Mouse (Mus musculus): ENCODE data around the gene Galnt18. TPM values are rescaled to one million over a fixed set of nuclear protein-coding genes. Genes with fewer than 3 reads are reported as not detected.
A peak's percentile ranks its signal among the peaks of the same experiment; 100 is the strongest.

Gene Galnt18
- polyA plus RNA-seq, 1 experiment from 2014 or later, result 20.5 TPM

DNA sequence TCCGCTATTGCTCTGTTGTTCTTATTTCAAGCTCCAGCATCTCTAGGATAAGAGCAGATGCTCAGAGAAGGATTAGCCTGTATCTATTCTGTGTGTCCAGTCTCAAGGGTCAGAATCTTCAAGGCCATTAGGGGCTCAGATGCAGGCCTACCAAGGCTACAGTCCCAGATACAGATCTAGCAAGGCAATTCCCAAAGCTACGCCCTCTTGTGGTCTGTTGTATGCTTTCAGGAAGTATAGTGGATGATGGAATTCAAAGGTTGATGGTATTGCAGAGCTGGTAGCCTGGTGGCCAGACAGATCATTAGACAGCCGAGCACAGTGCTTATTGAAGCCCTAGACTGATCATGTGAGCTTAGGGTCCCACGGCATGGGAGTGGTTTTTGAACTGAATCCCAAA, 320.1 kb downstream of the Galnt18 start:
- no peak for DNase-seq (ENCODE audit: low spot score)
- H3K9me3 ChIP-seq (ENCODE audit: control insufficient read depth, low read length), result no peaks in the 10 kb centered on the region
- no peaks in the 10 kb centered on the region for H3K36me3 ChIP-seq (ENCODE audit: control insufficient read depth, insufficient read depth, low read length)
- H3K9ac ChIP-seq (ENCODE audit: low read length), result no peak overlapping the region
- H3K4me1 ChIP-seq (replicated peaks; ENCODE audit: control insufficient read depth, insufficient read depth), result no peaks in the 10 kb centered on the region
- H3K27ac ChIP-seq (replicated peaks), result no peak overlapping the region
- whole genome bisulfite sequencing, result 89% methylated on average over 4 of the region's 4 CpGs
- no peaks in the 10 kb centered on the region for H3K27me3 ChIP-seq (ENCODE audit: control insufficient read depth, insufficient read depth, low read length)
- H3K4me3 ChIP-seq (ENCODE audit: low read depth, low read length), result no peak overlapping the region
- no peak overlapping the region for H3K4me2 ChIP-seq (replicated peaks; ENCODE audit: low read depth)
- peak; percentile 56 for TF ChIP-seq CTCF (IDR thresholded peaks at IDR 0.05; ENCODE audit: low read depth)
- TF ChIP-seq EP300 (optimal IDR thresholded peaks at IDR 0.05), result no peak
- ATAC-seq (ENCODE audit: low FRiP score, low TSS enrichment), result no peak

DNA sequence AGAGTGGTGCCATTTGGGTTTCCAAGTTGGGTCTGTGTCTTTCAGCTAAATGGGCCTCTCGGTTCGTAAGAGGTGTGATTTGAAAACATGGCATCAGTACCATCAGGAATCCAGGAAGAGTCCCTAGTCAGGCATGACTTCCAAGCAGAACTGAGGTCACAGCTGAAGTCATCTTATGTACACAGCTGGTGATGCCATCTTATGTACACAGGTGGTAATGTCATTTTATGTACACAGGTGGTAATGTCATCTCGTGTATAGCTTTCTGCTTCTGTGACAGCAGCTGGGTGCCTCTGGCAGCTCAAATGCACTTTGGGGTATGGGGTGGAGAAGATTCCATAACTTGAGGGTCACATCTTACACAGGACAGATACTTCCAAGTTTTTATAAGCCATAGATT, 323.8 kb downstream of the Galnt18 start:
- no peaks in the 10 kb centered on the region for H3K9me3 ChIP-seq (ENCODE audit: control insufficient read depth, low read length)
- 57% methylated on average over 3 of the region's 3 CpGs for WGBS
- no peak overlapping the region for H3K4me3 ChIP-seq (ENCODE audit: low read depth, low read length)
- ATAC-seq (ENCODE audit: low FRiP score, low TSS enrichment) (0 out of 2 replicates have a peak, but pooled peaks have one; percentile 63), DNase-seq (ENCODE audit: low spot score) (no peak)
- no peaks in the 10 kb centered on the region for H3K36me3 ChIP-seq (ENCODE audit: control insufficient read depth, insufficient read depth, low read length)
- no peak overlapping the region for H3K27ac ChIP-seq (replicated peaks)
- no peaks in the 10 kb centered on the region for H3K27me3 ChIP-seq (ENCODE audit: control insufficient read depth, insufficient read depth, low read length)
- no peak overlapping the region for H3K9ac ChIP-seq (ENCODE audit: low read length)
- H3K4me1 ChIP-seq (replicated peaks; ENCODE audit: control insufficient read depth, insufficient read depth), result no peaks in the 10 kb centered on the region
- TF ChIP-seq CTCF (IDR thresholded peaks at IDR 0.05; ENCODE audit: low read depth) (no peak), EP300 (optimal IDR thresholded peaks at IDR 0.05) (no peak)
- no peak overlapping the region for H3K4me2 ChIP-seq (replicated peaks; ENCODE audit: low read depth)

DNA sequence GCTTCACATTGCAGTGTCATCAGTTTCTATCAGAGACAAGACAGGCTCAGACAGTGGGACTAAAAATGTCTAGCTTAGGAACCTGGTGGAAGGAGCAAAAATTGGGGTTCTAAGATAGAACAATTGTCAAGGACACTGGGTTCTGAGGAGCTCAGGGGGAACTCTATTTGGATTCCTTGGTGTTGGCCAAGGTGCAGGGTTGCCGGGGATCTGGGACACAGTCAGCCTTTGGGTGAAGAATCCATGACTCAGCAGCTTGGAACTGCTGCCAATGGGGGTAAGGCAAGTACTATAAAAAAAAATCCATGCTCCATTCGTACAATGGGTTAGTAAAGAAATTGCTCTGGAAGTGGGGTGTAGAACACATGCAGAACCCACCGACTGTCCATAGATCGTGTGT, 324.2 kb downstream of the Galnt18 start:
- ATAC-seq (ENCODE audit: low FRiP score, low TSS enrichment) (no peak), DNase-seq (ENCODE audit: low spot score) (no peak)
- H3K27me3 ChIP-seq (ENCODE audit: control insufficient read depth, insufficient read depth, low read length), result no peaks in the 10 kb centered on the region
- no peaks in the 10 kb centered on the region for H3K4me1 ChIP-seq (replicated peaks; ENCODE audit: control insufficient read depth, insufficient read depth)
- TF ChIP-seq CTCF (IDR thresholded peaks at IDR 0.05; ENCODE audit: low read depth) (no peak), EP300 (optimal IDR thresholded peaks at IDR 0.05) (no peak)
- H3K4me3 ChIP-seq (ENCODE audit: low read depth, low read length), result no peak overlapping the region
- no peaks in the 10 kb centered on the region for H3K9me3 ChIP-seq (ENCODE audit: control insufficient read depth, low read length)
- no peaks in the 10 kb centered on the region for H3K36me3 ChIP-seq (ENCODE audit: control insufficient read depth, insufficient read depth, low read length)
- 72% methylated on average over 4 of the region's 4 CpGs for WGBS
- H3K9ac ChIP-seq (ENCODE audit: low read length), result no peak overlapping the region
- H3K4me2 ChIP-seq (replicated peaks; ENCODE audit: low read depth), result no peak overlapping the region
- H3K27ac ChIP-seq (replicated peaks), result no peak overlapping the region

DNA sequence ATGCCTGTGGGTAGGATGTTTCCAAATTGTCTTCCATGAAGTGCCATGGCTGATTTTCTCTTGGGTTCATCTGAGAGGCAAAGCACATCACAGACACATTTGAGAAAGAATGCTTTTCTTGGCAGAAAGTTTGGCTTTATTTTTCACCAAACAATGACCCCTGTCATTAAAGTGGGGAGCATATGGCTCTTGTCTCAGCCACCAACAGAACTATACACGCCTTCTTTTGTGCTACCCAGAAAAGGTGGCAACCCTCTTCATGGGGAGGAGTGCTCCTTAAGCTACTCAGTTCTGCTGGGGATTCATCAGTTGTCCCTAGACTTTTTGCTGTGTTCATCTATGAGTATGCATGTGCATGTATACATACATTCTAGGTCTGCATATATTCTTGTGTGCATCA, 327.8 kb downstream of the Galnt18 start:
- H3K27ac ChIP-seq (replicated peaks), result no peak overlapping the region
- H3K4me1 ChIP-seq (replicated peaks; ENCODE audit: control insufficient read depth, insufficient read depth), result no peaks in the 10 kb centered on the region
- ATAC-seq (ENCODE audit: low FRiP score, low TSS enrichment) (no peak), DNase-seq (ENCODE audit: low spot score) (no peak)
- no peaks in the 10 kb centered on the region for H3K27me3 ChIP-seq (ENCODE audit: control insufficient read depth, insufficient read depth, low read length)
- H3K9ac ChIP-seq (ENCODE audit: low read length), result no peak overlapping the region
- TF ChIP-seq EP300 (optimal IDR thresholded peaks at IDR 0.05), result no peak
- TF ChIP-seq CTCF (IDR thresholded peaks at IDR 0.05; ENCODE audit: low read depth), result no peak
- H3K36me3 ChIP-seq (ENCODE audit: control insufficient read depth, insufficient read depth, low read length), result no peaks in the 10 kb centered on the region
- no peak overlapping the region for H3K4me2 ChIP-seq (replicated peaks; ENCODE audit: low read depth)
- 40% methylated on average over 1 of the region's 1 CpGs for WGBS
- H3K4me3 ChIP-seq (ENCODE audit: low read depth, low read length), result no peak overlapping the region
- no peaks in the 10 kb centered on the region for H3K9me3 ChIP-seq (ENCODE audit: control insufficient read depth, low read length)

DNA sequence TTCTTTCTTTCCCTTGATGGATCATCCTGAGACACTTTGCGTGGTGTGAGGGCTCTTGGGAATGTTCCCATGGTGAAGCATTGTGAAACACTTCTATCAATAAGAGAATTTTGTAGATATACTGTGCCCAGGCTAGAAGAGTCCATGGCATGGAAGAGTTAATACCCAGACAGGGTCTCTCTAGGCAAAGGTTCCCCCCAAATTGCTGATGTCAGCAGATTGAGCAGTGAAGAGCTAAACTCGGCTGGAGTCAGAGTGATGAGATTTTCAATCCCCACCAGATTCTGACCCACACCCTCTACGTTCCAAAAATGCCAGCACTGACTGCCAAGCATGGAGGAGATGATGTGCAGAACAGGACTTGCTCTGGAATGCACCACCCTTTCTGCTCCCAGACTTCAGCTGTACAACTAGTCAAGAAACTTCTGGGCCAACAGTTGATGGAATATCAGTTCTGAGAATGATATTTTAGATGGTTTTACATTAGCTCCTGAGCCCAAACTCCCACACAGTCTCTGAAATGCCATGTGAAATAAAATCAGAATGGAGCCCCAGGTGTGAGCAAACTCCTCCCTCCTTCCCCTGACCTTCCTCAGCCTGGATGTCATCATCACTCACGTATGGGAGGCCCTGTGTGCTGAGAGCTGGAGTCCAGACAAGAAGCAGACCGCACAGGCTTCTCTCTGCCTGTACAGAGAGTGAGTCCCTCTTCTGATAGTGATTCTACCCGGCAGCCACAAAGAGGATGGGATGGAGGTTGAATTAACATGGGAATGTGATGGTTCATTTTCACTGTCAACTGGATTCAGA, 329.3 kb downstream of the Galnt18 start:
- Histone ChIP-seq H3K9ac (ENCODE audit: low read length) (no peak overlapping the region), H3K27me3 (ENCODE audit: control insufficient read depth, insufficient read depth, low read length) (no peaks in the 10 kb centered on the region), H3K4me2 (replicated peaks; ENCODE audit: low read depth) (no peak overlapping the region), H3K27ac (replicated peaks) (no peak overlapping the region), H3K4me1 (replicated peaks; ENCODE audit: control insufficient read depth, insufficient read depth) (no peaks in the 10 kb centered on the region), H3K36me3 (ENCODE audit: control insufficient read depth, insufficient read depth, low read length) (no peaks in the 10 kb centered on the region), H3K9me3 (ENCODE audit: control insufficient read depth, low read length) (no peaks in the 10 kb centered on the region), H3K4me3 (ENCODE audit: low read depth, low read length) (no peak overlapping the region)
- WGBS, result 43% methylated on average over 6 of the region's 6 CpGs
- DNase-seq (ENCODE audit: low spot score) (no peak), ATAC-seq (ENCODE audit: low FRiP score, low TSS enrichment) (no peak)
- no peak for TF ChIP-seq EP300 (optimal IDR thresholded peaks at IDR 0.05)
- TF ChIP-seq CTCF (IDR thresholded peaks at IDR 0.05; ENCODE audit: low read depth), result no peak

DNA sequence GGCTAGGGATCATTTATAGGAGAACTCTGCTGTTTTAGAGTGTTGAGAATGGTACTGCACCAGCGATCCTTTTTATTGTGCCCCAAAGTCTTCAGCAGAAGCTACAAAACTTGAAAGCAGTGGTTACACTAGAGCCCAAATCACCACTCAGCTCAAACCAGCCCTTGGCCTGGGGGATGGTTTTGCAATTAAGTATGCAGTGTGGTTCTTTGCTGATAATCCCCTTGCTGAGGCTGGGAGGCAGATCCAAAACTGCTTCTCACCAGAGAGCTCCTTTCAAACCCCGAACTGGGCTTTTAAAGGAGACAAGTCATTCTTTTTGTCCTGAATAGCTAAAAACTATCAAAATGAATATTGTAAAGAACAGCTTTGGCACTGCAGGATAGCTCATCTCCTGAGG, 346.6 kb downstream of the Galnt18 start:
- Histone ChIP-seq H3K9me3 (ENCODE audit: control insufficient read depth, low read length) (no peaks in the 10 kb centered on the region), H3K4me2 (replicated peaks; ENCODE audit: low read depth) (no peak overlapping the region), H3K4me1 (replicated peaks; ENCODE audit: control insufficient read depth, insufficient read depth) (no peaks in the 10 kb centered on the region), H3K27ac (replicated peaks) (no peak overlapping the region), H3K9ac (ENCODE audit: low read length) (no peak overlapping the region), H3K27me3 (ENCODE audit: control insufficient read depth, insufficient read depth, low read length) (no peaks in the 10 kb centered on the region), H3K4me3 (ENCODE audit: low read depth, low read length) (no peak overlapping the region), H3K36me3 (ENCODE audit: control insufficient read depth, insufficient read depth, low read length) (no peaks in the 10 kb centered on the region)
- TF ChIP-seq CTCF (IDR thresholded peaks at IDR 0.05; ENCODE audit: low read depth) (no peak), EP300 (optimal IDR thresholded peaks at IDR 0.05) (no peak)
- WGBS, result 50% methylated on average over 2 of the region's 2 CpGs
- DNase-seq (ENCODE audit: low spot score), result no peak
- no peak for ATAC-seq (ENCODE audit: low FRiP score, low TSS enrichment)
